Mouse (Mus musculus) B cell, adult 2 months (primary cell): Measurements from ENCODE around the gene Lig1.

ENCODE experiments used
- DNase-seq, 2 experiments: peaks; one replicate each; pipeline ENCODE4 v3.0.0; 2022

The Lig1 gene

GRCm38 (mm10) chr7:13277081-13277480 lies at the start of gene Lig1:
Gene Lig1, plus strand, starts transcription at chr7:13277283.
- no peak for DNase-seq

- DNase-seq = no peak
Observed at GRCm38 (mm10) chr7:13260746-13261700, 16.1 kb upstream of the Lig1 start.

- no peak for DNase-seq
Observed at GRCm38 (mm10) chr7:13263851-13264250, 13.2 kb upstream of the Lig1 start.

GRCm38 (mm10) chr7:13264396-13264795 lies 12.7 kb upstream of the Lig1 start:
- no peak for DNase-seq

- no peak for DNase-seq
Observed at GRCm38 (mm10) chr7:13268749-13269260, 8.3 kb upstream of the Lig1 start.

GRCm38 (mm10) chr7:13269394-13269793 lies 7.7 kb upstream of the Lig1 start:
- DNase-seq = no peak

GRCm38 (mm10) chr7:13271704-13272103 lies 5.4 kb upstream of the Lig1 start:
- DNase-seq = no peak

- DNase-seq = no peak
Observed at GRCm38 (mm10) chr7:13277833-13278232, 750 bp downstream of the Lig1 start.

- peak; percentile 95 to 96 for DNase-seq
Observed at GRCm38 (mm10) chr7:13278308-13278891, 1.3 kb downstream of the Lig1 start, which contains the start of gene Zswim9. Gene Zswim9, minus strand, starts transcription at chr7:13278721.

- DNase-seq = peak; percentile 13 to 15
Observed at GRCm38 (mm10) chr7:13278957-13279356, 1.9 kb downstream of the Lig1 start.

- DNase-seq = peak; percentile 9 to 14
Observed at GRCm38 (mm10) chr7:13288621-13289020, 11.5 kb downstream of the Lig1 start.

GRCm38 (mm10) chr7:13290041-13290675 lies 13.1 kb downstream of the Lig1 start:
- no peak for DNase-seq

GRCm38 (mm10) chr7:13291370-13291769 lies 14.3 kb downstream of the Lig1 start:
- DNase-seq = no peak

- DNase-seq = no peak
Observed at GRCm38 (mm10) chr7:13293878-13294855, 17.1 kb downstream of the Lig1 start.

- DNase-seq = no peak
Observed at GRCm38 (mm10) chr7:13295256-13295655, 18.2 kb downstream of the Lig1 start.

- DNase-seq = no peak
Observed at GRCm38 (mm10) chr7:13297636-13298035, 20.6 kb downstream of the Lig1 start.

- no peak for DNase-seq
Observed at GRCm38 (mm10) chr7:13298821-13299220, 21.7 kb downstream of the Lig1 start.

- no peak for DNase-seq
Observed at GRCm38 (mm10) chr7:13301643-13302042, 24.6 kb downstream of the Lig1 start.

- DNase-seq = peak; percentile 15 to 26
Observed at GRCm38 (mm10) chr7:13302780-13303179, 25.7 kb downstream of the Lig1 start.

- DNase-seq = no peak
Observed at GRCm38 (mm10) chr7:13303372-13303771, 26.3 kb downstream of the Lig1 start.

- DNase-seq = no peak
Observed at GRCm38 (mm10) chr7:13309407-13309806, 32.3 kb downstream of the Lig1 start.
